Mouse (Mus musculus) right cerebral cortex, postnatal 36 days (tissue): Measurements from ENCODE around the gene Adcy9.

Experiments used
- DNase-seq, 2 experiments: peaks; one replicate each; pipeline ENCODE4 v3.0.0; 2022; ENCODE audit warnings: low spot score in 2 of 2, mixed read lengths in 1 of 2

Adcy9 gene

GRCm38 (mm10) chr16:4320856-4321255, 99.4 kb downstream of the Adcy9 start:
- no peak for DNase-seq

- DNase-seq, result no peak
Observed at GRCm38 (mm10) chr16:4318001-4318526, 102.2 kb downstream of the Adcy9 start.

GRCm38 (mm10) chr16:4316094-4316474, 104.2 kb downstream of the Adcy9 start:
- DNase-seq, result peak; percentile 74 to 81

- no peak for DNase-seq
Observed at GRCm38 (mm10) chr16:4315352-4316093, 104.8 kb downstream of the Adcy9 start.

- DNase-seq, result no peak
Observed at GRCm38 (mm10) chr16:4314891-4315290, 105.4 kb downstream of the Adcy9 start.

GRCm38 (mm10) chr16:4312018-4312417, 108.3 kb downstream of the Adcy9 start:
- DNase-seq, result no peak

GRCm38 (mm10) chr16:4311608-4312007, 108.7 kb downstream of the Adcy9 start:
- DNase-seq, result no peak

GRCm38 (mm10) chr16:4307795-4308194, 112.5 kb downstream of the Adcy9 start:
- DNase-seq, result no peak

GRCm38 (mm10) chr16:4304176-4304922, 115.9 kb downstream of the Adcy9 start:
- DNase-seq, result no peak

- no peak for DNase-seq
Observed at GRCm38 (mm10) chr16:4303554-4303953, 116.7 kb downstream of the Adcy9 start.

GRCm38 (mm10) chr16:4300280-4300679, 120.0 kb downstream of the Adcy9 start:
- no peak for DNase-seq

- DNase-seq, result no peak
Observed at GRCm38 (mm10) chr16:4293259-4293658, 127.0 kb downstream of the Adcy9 start.

GRCm38 (mm10) chr16:4289507-4289906, 130.8 kb downstream of the Adcy9 start:
- DNase-seq, result no peak

GRCm38 (mm10) chr16:4286593-4286992, 133.7 kb downstream of the Adcy9 start:
- DNase-seq, result no peak

GRCm38 (mm10) chr16:4285257-4285656, 135.0 kb downstream of the Adcy9 start:
- DNase-seq, result no peak

GRCm38 (mm10) chr16:4283267-4283851, 136.9 kb downstream of the Adcy9 start:
- no peak for DNase-seq

- no peak for DNase-seq
Observed at GRCm38 (mm10) chr16:4281470-4281869, 138.8 kb downstream of the Adcy9 start.

- DNase-seq, result no peak
Observed at GRCm38 (mm10) chr16:4280949-4281348, 139.3 kb downstream of the Adcy9 start.

- no peak for DNase-seq
Observed at GRCm38 (mm10) chr16:4279601-4280000, 140.7 kb downstream of the Adcy9 start.

- no peak for DNase-seq
Observed at GRCm38 (mm10) chr16:4276621-4277020, 143.7 kb downstream of the Adcy9 start.

GRCm38 (mm10) chr16:4276151-4276550, 144.1 kb downstream of the Adcy9 start:
- DNase-seq, result no peak

- DNase-seq, result peak; percentile 67 to 76
Observed at GRCm38 (mm10) chr16:4273702-4274476, 146.4 kb downstream of the Adcy9 start.
